Mouse (Mus musculus): ENCODE data around the gene Pitpnm1.

DNA sequence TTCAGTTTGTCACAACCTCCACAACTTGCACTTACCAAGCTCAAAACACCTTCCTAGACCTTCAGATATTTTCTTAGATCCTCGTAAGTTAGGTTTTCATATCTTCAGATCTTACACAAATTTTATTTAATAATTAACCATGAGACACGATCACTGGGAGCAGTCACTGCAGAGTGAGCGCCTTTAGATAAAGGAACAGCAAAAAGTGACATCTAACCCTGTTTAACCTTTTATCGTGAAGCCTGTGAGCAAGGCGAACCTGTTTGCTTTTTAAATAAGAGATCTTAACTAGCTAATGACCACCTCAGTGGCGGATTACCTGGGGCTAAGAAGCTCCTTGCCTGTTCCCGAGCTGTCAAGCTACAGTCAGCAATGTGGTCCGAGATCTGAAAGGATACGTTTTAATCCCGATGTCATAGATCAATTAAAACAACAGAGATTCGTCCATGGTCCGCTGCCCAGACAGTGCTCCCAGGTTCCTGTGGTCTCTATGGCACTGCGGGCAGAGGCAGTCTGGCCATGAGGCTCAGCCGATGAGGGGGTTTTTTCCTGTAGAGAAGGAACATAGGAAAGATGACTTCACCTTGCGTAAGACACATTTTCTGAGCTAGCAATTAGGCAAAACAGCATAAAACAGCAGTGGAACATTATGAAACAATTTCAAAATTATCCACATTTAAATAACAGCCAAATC lies 30.9 kb upstream of the Pitpnm1 start:
- TF ChIP-seq MAX (IDR thresholded peaks at IDR 0.05; ENCODE audit: low read depth) (no peak), POLR2A (IDR thresholded peaks at IDR 0.05; ENCODE audit: insufficient read length, low read depth) (no peak), SRF (IDR thresholded peaks at IDR 0.05; ENCODE audit: control insufficient read depth, insufficient read length, low read depth) (no peak), E2F4 (IDR thresholded peaks at IDR 0.05; ENCODE audit: insufficient read depth) (no peak), USF1 (IDR thresholded peaks at IDR 0.05; ENCODE audit: low read depth) (no peak), TCF12 (IDR thresholded peaks at IDR 0.05; ENCODE audit: insufficient read depth, poor library complexity, severe bottlenecking) (no peak), MYOD1 (IDR thresholded peaks at IDR 0.05; ENCODE audit: control insufficient read depth in 1 of 3, insufficient read length in 2 of 3, low read depth in 2 of 3) (no peak), POLR2AphosphoS2 (IDR thresholded peaks at IDR 0.05; ENCODE audit: insufficient read length, low read depth) (no peak), CEBPB (IDR thresholded peaks at IDR 0.05; ENCODE audit: insufficient read depth, poor library complexity, severe bottlenecking) (no peak), REST (IDR thresholded peaks at IDR 0.05; ENCODE audit: insufficient read depth, insufficient read length) (no peak), MYOG (IDR thresholded peaks at IDR 0.05; ENCODE audit: control insufficient read depth in 1 of 3, insufficient read depth in 1 of 3, insufficient read length in 2 of 3, low read depth in 2 of 3) (no peak), TCF3 (IDR thresholded peaks at IDR 0.05; ENCODE audit: insufficient read length, low read depth) (no peak)
